Mouse (Mus musculus) duodenum, adult 2 months (tissue): ENCODE results near the gene Epop. TPM values are rescaled to one million over a fixed set of nuclear protein-coding genes. Genes with fewer than 3 reads are reported as not detected.

Source experiments
- polyA plus RNA-seq: library from polyadenylated mRNA; depleted of rRNA; stranded (reverse); fragments of >200 nt; gene quantifications from 2 replicates; pipeline ENCODE4 v1.2.3, GENCODE M21; 2012; ENCODE audit warnings: low replicate concordance; rRNA removed

Epop gene
- polyA plus RNA-seq, result 2.8 and 5.8 TPM in 2 replicates

DNA sequence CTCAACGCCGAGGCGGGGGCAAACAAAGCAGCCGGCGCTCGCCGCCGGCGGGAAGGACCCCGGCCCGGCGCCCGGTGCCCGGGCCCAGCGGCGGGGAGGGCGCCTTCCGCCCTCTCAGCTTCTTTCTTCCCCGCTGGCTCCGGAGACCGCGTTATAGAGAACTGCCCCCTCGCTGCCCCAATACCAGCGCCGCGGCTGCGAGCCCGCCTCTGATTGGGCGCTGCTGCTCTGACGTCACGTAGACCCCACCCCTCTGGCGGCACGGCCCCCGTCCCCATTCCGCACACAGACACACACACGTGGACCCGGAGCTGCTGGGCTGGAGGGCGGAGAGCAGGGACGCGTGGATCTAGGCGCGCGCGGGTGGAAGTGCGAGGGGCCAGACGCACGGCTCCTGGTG is at the start of gene Epop:
Gene Epop, minus strand, starts transcription at position 127 of the 400 bp plus-strand sequence.

GRCm38 (mm10) chr11:97662893-97663527 is 33.5 kb upstream of the Epop start, which contains the start of gene Mllt6:
Mllt6 (plus strand) TSS chr11:97663414.

Other genes with a start within 250 kb of the Epop start
- gene Arhgap23, start 214.2 kb downstream of the Epop start, polyA plus RNA-seq, result 11.6 and 19.6 TPM in 2 replicates
- gene 4933428G20Rik, start 129.4 kb downstream of the Epop start, polyA plus RNA-seq, result not detected in 2 replicates
- gene Srcin1, start 53.5 kb downstream of the Epop start, polyA plus RNA-seq, result 0.27 and 0.47 TPM in 2 replicates
- gene Mllt6, start 33.7 kb upstream of the Epop start, polyA plus RNA-seq, result 30.5 and 37.1 TPM in 2 replicates
- gene Cisd3, start 56.1 kb upstream of the Epop start, polyA plus RNA-seq, result 146 and 295 TPM in 2 replicates
- 65.1 and 93.8 TPM in 2 replicates for gene Pcgf2, start 70.8 kb upstream of the Epop start, polyA plus RNA-seq
- gene Psmb3, start 73.7 kb upstream of the Epop start, polyA plus RNA-seq, result 201 and 322 TPM in 2 replicates
- 2.2 and 3.1 TPM in 2 replicates for gene Pip4k2b, start 115.0 kb upstream of the Epop start, polyA plus RNA-seq
- 1.7 and 2.5 TPM in 2 replicates for gene Cwc25, start 136.9 kb upstream of the Epop start, polyA plus RNA-seq
- gene 1700001P01Rik, start 146.2 kb upstream of the Epop start, polyA plus RNA-seq, result not detected in 2 replicates
- gene Rpl23, start 152.7 kb upstream of the Epop start, polyA plus RNA-seq, result 12.8 and 18.3 TPM in 2 replicates
- 227 and 325 TPM in 2 replicates for gene Lasp1, start 169.3 kb upstream of the Epop start, polyA plus RNA-seq
- gene B230217C12Rik, start 211.1 kb upstream of the Epop start, polyA plus RNA-seq, result 0.51 and 0.75 TPM in 2 replicates